8 mouse cellular contexts compared by ENCODE assay signal in the genomic region with DNA sequence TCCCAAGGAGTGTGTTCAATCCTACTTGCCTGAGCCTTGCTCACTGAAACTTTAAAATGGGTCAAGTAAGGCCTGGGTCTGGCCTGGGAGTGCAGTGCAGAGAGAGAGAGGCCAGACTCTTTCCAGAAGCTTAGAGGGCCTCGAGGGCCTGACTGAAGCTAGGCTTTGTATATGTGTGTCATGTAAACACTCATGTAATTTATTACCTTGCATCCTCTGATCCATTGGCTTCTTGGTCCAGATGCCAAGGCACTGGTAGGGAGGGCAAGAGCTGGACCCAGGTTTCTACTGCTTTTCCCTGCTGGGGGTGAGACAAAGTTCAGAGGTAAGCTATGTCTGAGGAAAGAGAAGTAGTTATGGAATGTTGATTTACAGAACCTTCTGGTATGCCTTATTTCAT. TPM values are rescaled to one million over a fixed set of nuclear protein-coding genes. Genes with fewer than 3 reads are reported as not detected.
A peak's percentile ranks its signal among the peaks of the same experiment; 100 is the strongest.
DNase-seq lines count a peak whose midpoint lies in the region; ATAC-seq and TF ChIP-seq lines count a peak whose summit lies in the region.

No protein-coding gene starts in this region.

- H3K27me3 ChIP-seq in embryonic facial prominence, embryonic 14.5 days (replicated peaks; ENCODE audit: control insufficient read depth, insufficient read depth, low read length), result no peaks in the 10 kb centered on the region
- no peaks in the 10 kb centered on the region for H3K27me3 ChIP-seq in kidney, adult 2 months (replicated peaks; ENCODE audit: control insufficient read depth, insufficient read depth, low read length)
- no peaks in the 10 kb centered on the region for H3K27me3 ChIP-seq in midbrain, embryonic 15.5 days (replicated peaks)

- H3K4me2 ChIP-seq in embryonic facial prominence, embryonic 14.5 days (ENCODE audit: low read depth, low read length), result peak overlapping the region; percentile 79
- peak overlapping the region; percentile 89 for H3K4me2 ChIP-seq in midbrain, embryonic 15.5 days

- H3K9me3 ChIP-seq in embryonic facial prominence, embryonic 14.5 days (ENCODE audit: control insufficient read depth, low read length), result no peaks in the 10 kb centered on the region
- H3K9me3 ChIP-seq in midbrain, embryonic 15.5 days, result no peaks in the 10 kb centered on the region

- H3K36me3 ChIP-seq in embryonic facial prominence, embryonic 14.5 days (ENCODE audit: control insufficient read depth, insufficient read depth, low read length), result peaks cover 2% of the 10 kb centered on the region; the same call in 1 of the 2 replicates
- H3K36me3 ChIP-seq in kidney, adult 2 months (ENCODE audit: control insufficient read depth, insufficient read depth, low read length), result no peaks in the 10 kb centered on the region
- H3K36me3 ChIP-seq in midbrain, embryonic 15.5 days (replicated peaks), result no peaks in the 10 kb centered on the region

- H3K9ac ChIP-seq in embryonic facial prominence, embryonic 14.5 days (ENCODE audit: low read depth, low read length), result peak overlapping the region; percentile 97
- peak overlapping the region; percentile 97 for H3K9ac ChIP-seq in midbrain, embryonic 15.5 days

- peak; percentile 61 for DNase-seq in kidney, adult 11 months
- no peak for DNase-seq in kidney, postnatal 10 days
- no peak for DNase-seq in embryonic facial prominence, embryonic 14.5 days (ENCODE audit: low spot score)
- DNase-seq in kidney, adult 2 months, result peak; percentile 70
- DNase-seq in gastrocnemius, adult 18-20 months (ENCODE audit: low spot score), result no peak
- no peak for DNase-seq in adipocyte (ENCODE audit: low spot score)
- no peak for DNase-seq in gastrocnemius, postnatal 36 days

- no peak for TF ChIP-seq POLR2A in kidney, adult 2 months (IDR thresholded peaks at IDR 0.05; ENCODE audit: low read depth, low read length)

- H3K4me1 ChIP-seq in embryonic facial prominence, embryonic 14.5 days (ENCODE audit: control insufficient read depth, insufficient read depth, low read length), result peaks cover 35% of the 10 kb centered on the region
- H3K4me1 ChIP-seq in kidney, adult 2 months (ENCODE audit: control insufficient read depth, insufficient read depth, low read length), result peaks cover 28% of the 10 kb centered on the region
- H3K4me1 ChIP-seq in midbrain, embryonic 15.5 days, result peaks cover 43% of the 10 kb centered on the region

- ATAC-seq in embryonic facial prominence, embryonic 14.5 days (ENCODE audit: low read depth), result no peak
- ATAC-seq in midbrain, embryonic 15.5 days (replicated peaks), result no peak

- no peak for TF ChIP-seq CTCF in kidney, adult 2 months (conservative IDR thresholded peaks at IDR 0.05; ENCODE audit: insufficient read depth, insufficient read length, low read depth, low read length)

- WGBS in embryonic facial prominence, embryonic 14.5 days, result 10% methylated on average over 1 of the region's 1 CpGs
- WGBS in kidney, adult 2 months, result 0% methylated on average over 1 of the region's 1 CpGs
- WGBS in midbrain, embryonic 15.5 days, result 17% methylated on average over 1 of the region's 1 CpGs

- intact Hi-C loops in gastrocnemius, postnatal 36 days (cut with DNase I), result no loop called here

- peak overlapping the region; percentile 96 for H3K27ac ChIP-seq in embryonic facial prominence, embryonic 14.5 days (replicated peaks; ENCODE audit: low read depth, low read length)
- peak overlapping the region; percentile 94 for H3K27ac ChIP-seq in kidney, adult 2 months (ENCODE audit: insufficient read depth, low read depth, low read length)
- no peak overlapping the region for H3K27ac ChIP-seq in midbrain, embryonic 15.5 days

- peak overlapping the region; percentile 99 for H3K4me3 ChIP-seq in embryonic facial prominence, embryonic 14.5 days (ENCODE audit: low read depth, low read length)
- peak overlapping the region; percentile 67 for H3K4me3 ChIP-seq in kidney, adult 2 months (ENCODE audit: insufficient read depth, low read depth, low read length)
- H3K4me3 ChIP-seq in midbrain, embryonic 15.5 days, result peak overlapping the region; percentile 100

RNA-seq across cellular contexts. Expression of gene Hdgf, which starts 1.8 kb away (rescaled TPM):
- 205 and 217 TPM in 2 replicates for polyA plus RNA-seq in embryonic facial prominence, embryonic 14.5 days (2014; fragmentation: Nextera tagmentation; extraction: Ambion mirVana)
- polyA plus RNA-seq in kidney, adult 2 months (2012; rRNA removed), result 104 and 113 TPM in 2 replicates
- polyA plus RNA-seq in midbrain, embryonic 15.5 days (2015; fragmentation: Nextera tagmentation; extraction: Ambion mirVana), result 173 and 190 TPM in 2 replicates
- total RNA-seq in gastrocnemius, adult 18-20 months (2021), result 100 to 1,000 TPM; 219 to 232 TPM
- 100 to 1,000 TPM; 183 to 199 TPM for total RNA-seq in gastrocnemius, postnatal 36 days (2021)

RNA-seq across cellular contexts. Expression of gene Mrpl24, which starts 11.4 kb away (rescaled TPM):
- 64.8 and 66.6 TPM in 2 replicates for polyA plus RNA-seq in embryonic facial prominence, embryonic 14.5 days (2014; fragmentation: Nextera tagmentation; extraction: Ambion mirVana)
- polyA plus RNA-seq in kidney, adult 2 months (2012; rRNA removed), result 71.9 and 100 TPM in 2 replicates
- polyA plus RNA-seq in midbrain, embryonic 15.5 days (2015; fragmentation: Nextera tagmentation; extraction: Ambion mirVana), result 51.5 and 55.4 TPM in 2 replicates
- 10 to 100 TPM; 42.2 to 49.1 TPM for total RNA-seq in gastrocnemius, adult 18-20 months (2021)
- 10 to 100 TPM; 36.7 to 42.3 TPM for total RNA-seq in gastrocnemius, postnatal 36 days (2021)

RNA-seq across cellular contexts. Expression of gene Isg20l2, which starts 22.2 kb away (rescaled TPM):
- 20.9 and 22.9 TPM in 2 replicates for polyA plus RNA-seq in embryonic facial prominence, embryonic 14.5 days (2014; fragmentation: Nextera tagmentation; extraction: Ambion mirVana)
- polyA plus RNA-seq in kidney, adult 2 months (2012; rRNA removed), result 11.0 and 11.5 TPM in 2 replicates
- polyA plus RNA-seq in midbrain, embryonic 15.5 days (2015; fragmentation: Nextera tagmentation; extraction: Ambion mirVana), result 30.5 and 34.9 TPM in 2 replicates
- total RNA-seq in gastrocnemius, adult 18-20 months (2021), result 1 to 10 TPM; 6.3 to 8.1 TPM
- 1 to 10 TPM; 6.2 to 8.0 TPM for total RNA-seq in gastrocnemius, postnatal 36 days (2021)

RNA-seq across cellular contexts. Expression of gene Prcc, which starts 22.5 kb away (rescaled TPM):
- 13.0 and 13.5 TPM in 2 replicates for polyA plus RNA-seq in embryonic facial prominence, embryonic 14.5 days (2014; fragmentation: Nextera tagmentation; extraction: Ambion mirVana)
- polyA plus RNA-seq in kidney, adult 2 months (2012; rRNA removed), result 36.3 and 37.3 TPM in 2 replicates
- polyA plus RNA-seq in midbrain, embryonic 15.5 days (2015; fragmentation: Nextera tagmentation; extraction: Ambion mirVana), result 15.8 and 17.2 TPM in 2 replicates
- 10 to 100 TPM; 48.3 to 55.2 TPM for total RNA-seq in gastrocnemius, adult 18-20 months (2021)
- 10 to 100 TPM; 43.8 to 45.5 TPM for total RNA-seq in gastrocnemius, postnatal 36 days (2021)

RNA-seq across cellular contexts. Expression of gene Rrnad1, which starts 22.6 kb away (rescaled TPM):
- polyA plus RNA-seq in embryonic facial prominence, embryonic 14.5 days (2014; fragmentation: Nextera tagmentation; extraction: Ambion mirVana), result 12.8 and 13.3 TPM in 2 replicates
- polyA plus RNA-seq in kidney, adult 2 months (2012; rRNA removed), result 19.3 and 27.3 TPM in 2 replicates
- polyA plus RNA-seq in midbrain, embryonic 15.5 days (2015; fragmentation: Nextera tagmentation; extraction: Ambion mirVana), result 23.0 and 23.2 TPM in 2 replicates
- 1 to 10 TPM; 3.2 to 3.4 TPM for total RNA-seq in gastrocnemius, adult 18-20 months (2021)
- 1 to 10 TPM; 3.0 to 4.1 TPM for total RNA-seq in gastrocnemius, postnatal 36 days (2021)

Comparison
In these comparisons a context has a peak if more than half of its experiments do, and no peak if none do; other contexts are left out.
1. DNase-seq: peak in kidney, adult 11 months (single experiment) and kidney, adult 2 months (single experiment); none in kidney, postnatal 10 days (single experiment), embryonic facial prominence, embryonic 14.5 days (single experiment), gastrocnemius, adult 18-20 months (single experiment), adipocyte (single experiment) and gastrocnemius, postnatal 36 days (0 of 2).
2. Peak in every context shown above with its lines, with median percentiles within 50 percentile points of each other: H3K4me3 ChIP-seq.